Mouse (Mus musculus) hindbrain, embryonic 15.5 days (tissue): ENCODE measurements around the gene Hsf2. TPM values are rescaled to one million over a fixed set of nuclear protein-coding genes. Genes with fewer than 3 reads are reported as not detected.
"Not testable (repeated sequence)": the region's sequence is repeated elsewhere in the genome, so short reads cannot be mapped to it uniquely, and the experiment has no call there.

ENCODE experiments used
- ATAC-seq: fragments of 200-750 bp; cut with Nextera tagmentation; 2 replicates; pipeline ENCODE4 v1.8.0; 2017; ENCODE audit warnings: low read depth, moderate number of reproducible peaks, moderate TSS enrichment; ENCODE audit not compliant: low FRiP score
- H3K27ac ChIP-seq: fragments of 300-500 bp; sonication (generic); replicated peaks from 2 replicates; pipeline ENCODE4 v1.5.1; 2015; ENCODE audit warnings: mild to moderate bottlenecking, inconsistent platforms
- H3K27me3 ChIP-seq: fragments of 300-500 bp; sonication (generic); 2 replicates; pipeline ENCODE4 v1.6.1; 2015; ENCODE audit warnings: control low read depth, inconsistent platforms
- H3K36me3 ChIP-seq: fragments of 300-500 bp; sonication (generic); 2 replicates; pipeline ENCODE4 v1.6.1; 2015; ENCODE audit warnings: control low read depth, inconsistent platforms
- H3K4me1 ChIP-seq: fragments of 300-500 bp; sonication (generic); replicated peaks from 2 replicates; pipeline ENCODE4 v1.6.1; 2015; ENCODE audit warnings: control low read depth, inconsistent platforms
- H3K4me2 ChIP-seq: fragments of 300-500 bp; sonication (generic); 2 replicates; pipeline ENCODE4 v1.6.1; 2015; ENCODE audit warnings: moderate library complexity, mild to moderate bottlenecking, inconsistent platforms
- H3K4me3 ChIP-seq: fragments of 300-500 bp; sonication (generic); 2 replicates; pipeline ENCODE4 v1.5.1; 2015; ENCODE audit warnings: mild to moderate bottlenecking, inconsistent platforms
- H3K9ac ChIP-seq: fragments of 300-500 bp; sonication (generic); 2 replicates; pipeline ENCODE4 v1.6.1; 2015; ENCODE audit warnings: inconsistent platforms
- H3K9me3 ChIP-seq: fragments of 300-500 bp; sonication (generic); 2 replicates; pipeline ENCODE4 v1.6.1; 2016; ENCODE audit warnings: control low read depth, inconsistent platforms
- WGBS: fragments of 180-500 bp; shearing (Covaris S2); methylation state at CpG from one replicate; pipeline ENCODE4 v1.1.7; 2015; 5-methylcytosine and 5-hydroxymethylcytosine counted together
- polyA plus RNA-seq: library from polyadenylated mRNA; unstranded; fragments of >200 nt; fragmentation: Nextera tagmentation; extraction: Ambion mirVana; gene quantifications from 2 replicates; pipeline ENCODE4 v1.2.1, GENCODE M21; 2015

The Hsf2 gene
- polyA plus RNA-seq, 1 experiment from 2014 or later, result 46.5 TPM

GRCm38 (mm10) chr10:57543890-57544289 is 57.7 kb downstream of the Hsf2 start:
- not testable (repeated sequence) for H3K9me3 ChIP-seq
- WGBS, result 77% methylated on average over 9 of the region's 9 CpGs

DNA sequence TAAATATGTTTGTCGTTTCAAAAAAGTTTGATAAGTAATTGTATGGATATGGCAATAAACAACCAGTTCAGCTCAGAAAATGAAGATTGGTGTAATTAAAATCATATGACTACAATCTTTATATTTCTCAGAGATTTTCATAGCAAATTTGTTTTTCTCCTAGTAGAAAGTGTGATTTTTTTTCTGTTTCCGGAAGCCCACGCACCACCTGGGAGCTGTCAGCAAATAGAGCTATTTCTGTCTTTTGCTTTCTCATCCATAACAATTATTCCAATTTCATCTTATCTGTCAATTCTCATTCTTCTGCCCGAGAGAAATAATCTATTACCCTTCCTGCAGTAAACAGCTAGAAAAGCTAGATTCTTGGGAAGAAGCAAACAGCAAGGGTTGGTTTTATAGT is 63.4 kb downstream of the Hsf2 start:
- Histone ChIP-seq H3K27me3 (no peaks in the 10 kb centered on the region), H3K9me3 (no peaks in the 10 kb centered on the region), H3K36me3 (no peaks in the 10 kb centered on the region), H3K4me3 (no peak overlapping the region), H3K9ac (no peak overlapping the region), H3K27ac (no peak overlapping the region), H3K4me2 (no peak overlapping the region), H3K4me1 (no peaks in the 10 kb centered on the region)
- ATAC-seq, result no peak
- WGBS, result 78% methylated on average over 4 of the region's 4 CpGs

More at GRCm38 (mm10) chr10:57543890-57544289, 57.7 kb downstream of the Hsf2 start:
- H3K27me3 ChIP-seq, H3K4me2 ChIP-seq, H3K4me3 ChIP-seq, H3K4me1 ChIP-seq, H3K9ac ChIP-seq, H3K36me3 ChIP-seq, ATAC-seq, H3K27ac ChIP-seq: not testable (repeated sequence)

GRCm38 (mm10) chr10:57553719-57554118 is 67.5 kb downstream of the Hsf2 start:
- Histone ChIP-seq H3K4me1 (no peaks in the 10 kb centered on the region), H3K4me2 (no peak overlapping the region), H3K9ac (no peak overlapping the region), H3K27me3 (no peaks in the 10 kb centered on the region), H3K27ac (no peak overlapping the region), H3K36me3 (no peaks in the 10 kb centered on the region), H3K4me3 (no peak overlapping the region), H3K9me3 (no peaks in the 10 kb centered on the region)
- ATAC-seq, result no peak
- WGBS, result 98% methylated on average over 1 of the region's 1 CpGs

GRCm38 (mm10) chr10:57557597-57557996 is 71.4 kb downstream of the Hsf2 start:
- Histone ChIP-seq H3K4me1 (no peaks in the 10 kb centered on the region), H3K4me2 (no peak overlapping the region), H3K9me3 (no peaks in the 10 kb centered on the region), H3K27ac (no peak overlapping the region), H3K27me3 (no peaks in the 10 kb centered on the region), H3K9ac (no peak overlapping the region), H3K4me3 (no peak overlapping the region), H3K36me3 (no peaks in the 10 kb centered on the region)
- no peak for ATAC-seq
- 78% methylated on average over 5 of the region's 5 CpGs for WGBS

Other genes with a start within 250 kb of the Hsf2 start
- 392 and 396 TPM in 2 replicates for gene Serinc1, start 46.1 kb downstream of the Hsf2 start, polyA plus RNA-seq
- gene Pkib, start 145.6 kb downstream of the Hsf2 start, polyA plus RNA-seq, result 5.4 and 6.1 TPM in 2 replicates